Mouse (Mus musculus) neural tube, embryonic 14.5 days (tissue): ENCODE data around the gene Adamts2. TPM values are rescaled to one million over a fixed set of nuclear protein-coding genes. Genes with fewer than 3 reads are reported as not detected.
A peak's percentile ranks its signal among the peaks of the same experiment; 100 is the strongest.

Experiments
- ATAC-seq: fragments of 200-750 bp; cut with Nextera tagmentation; 2 replicates; pipeline ENCODE4 v1.8.0; 2017; ENCODE audit warnings: low read depth, mild to moderate bottlenecking, moderate TSS enrichment, moderate library complexity
- H3K27ac ChIP-seq: fragments of 300-500 bp; sonication (generic); 2 replicates; pipeline ENCODE4 v1.5.1; 2014; ENCODE audit warnings: low read depth, mild to moderate bottlenecking, control low read depth, low read length, moderate library complexity, mixed read lengths
- H3K27me3 ChIP-seq: fragments of 300-500 bp; sonication (generic); 2 replicates; pipeline ENCODE4 v1.6.1; 2014; ENCODE audit warnings: low read length; ENCODE audit not compliant: control insufficient read depth, insufficient read depth
- H3K36me3 ChIP-seq: fragments of 300-500 bp; sonication (generic); 2 replicates; pipeline ENCODE4 v1.6.1; 2014; ENCODE audit warnings: low read length, mixed read lengths; ENCODE audit not compliant: control insufficient read depth, insufficient read depth
- H3K4me1 ChIP-seq: fragments of 300-500 bp; sonication (generic); 2 replicates; pipeline ENCODE4 v1.6.1; 2014; ENCODE audit warnings: low read length; ENCODE audit not compliant: control insufficient read depth, insufficient read depth
- H3K4me2 ChIP-seq: fragments of 300-500 bp; sonication (generic); 2 replicates; pipeline ENCODE4 v1.6.1; 2014; ENCODE audit warnings: mild to moderate bottlenecking, low read depth, low read length, control low read depth
- H3K4me3 ChIP-seq: fragments of 300-500 bp; sonication (generic); 2 replicates; pipeline ENCODE4 v1.5.1; 2014; ENCODE audit warnings: low read depth, low read length, control low read depth, mixed read lengths
- H3K9ac ChIP-seq: fragments of 300-500 bp; sonication (generic); replicated peaks from 2 replicates; pipeline ENCODE4 v1.6.1; 2014; ENCODE audit warnings: low read depth, mild to moderate bottlenecking, control low read depth, low read length, mixed read lengths
- H3K9me3 ChIP-seq: fragments of 300-500 bp; sonication (generic); 2 replicates; pipeline ENCODE4 v1.6.1; 2016; ENCODE audit warnings: low read length; ENCODE audit not compliant: control insufficient read depth
- WGBS: fragments of 180-500 bp; shearing (Covaris S2); extraction: QIAGEN DNeasy Blood & Tissue Kit; methylation state at CpG from one replicate; pipeline ENCODE4 v1.1.7; 2014; 5-methylcytosine and 5-hydroxymethylcytosine counted together
- polyA plus RNA-seq: library from polyadenylated mRNA; unstranded; fragments of >200 nt; fragmentation: Nextera tagmentation; extraction: Ambion mirVana; gene quantifications from 2 replicates; pipeline ENCODE4 v1.2.1, GENCODE M21; 2014

Adamts2 gene
- polyA plus RNA-seq, 1 experiment from 2014 or later = 2.4 TPM

DNA sequence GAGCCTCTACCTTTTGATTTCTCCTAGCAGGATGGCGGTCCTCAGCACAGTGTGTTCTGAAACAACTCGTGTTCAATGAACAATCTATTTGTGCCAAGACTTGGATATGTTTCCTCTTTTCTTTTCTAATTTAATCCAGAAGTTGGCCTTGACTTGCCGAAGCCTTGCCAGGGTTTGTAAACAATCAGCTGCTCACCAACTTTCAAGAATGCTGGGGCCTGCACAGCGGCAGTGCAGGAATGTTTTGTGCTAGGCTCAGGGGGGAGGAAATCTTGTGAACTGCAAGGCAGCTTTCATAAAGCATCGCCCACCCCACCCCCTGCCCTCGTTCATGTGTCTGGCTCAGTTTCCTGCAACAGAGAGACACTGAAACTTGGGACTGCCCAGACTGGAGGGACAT, 143.1 kb downstream of the Adamts2 start:
- WGBS = 74% methylated on average over 6 of the region's 6 CpGs
- H3K9me3 ChIP-seq = no peaks in the 10 kb centered on the region
- no peaks in the 10 kb centered on the region for H3K4me1 ChIP-seq
- no peaks in the 10 kb centered on the region for H3K27me3 ChIP-seq
- H3K4me2 ChIP-seq = no peak overlapping the region
- H3K4me3 ChIP-seq = no peak overlapping the region
- ATAC-seq = no peak
- H3K36me3 ChIP-seq = no peaks in the 10 kb centered on the region
- H3K9ac ChIP-seq = no peak overlapping the region
- no peak overlapping the region for H3K27ac ChIP-seq

DNA sequence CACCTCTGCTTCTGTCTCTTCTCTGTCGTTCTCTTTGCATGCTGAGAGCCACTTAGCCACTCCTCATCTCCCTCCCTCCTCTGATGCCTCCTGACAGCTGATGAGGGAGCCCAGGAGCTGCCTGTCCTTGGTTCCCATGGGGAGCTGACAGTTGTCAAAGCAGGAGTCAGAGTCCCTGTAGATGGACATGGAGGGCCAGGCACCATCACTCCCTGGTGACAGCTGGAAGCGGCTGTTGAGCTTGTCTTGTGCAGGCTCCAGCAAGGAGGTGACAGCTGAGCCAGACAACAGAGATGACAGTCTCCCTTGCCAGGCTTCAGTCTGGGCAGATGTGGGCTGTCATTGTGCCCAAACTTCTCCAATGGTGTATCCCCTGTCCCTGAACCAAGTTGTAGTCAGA, 144.6 kb downstream of the Adamts2 start:
- no peak overlapping the region for H3K9ac ChIP-seq
- no peak overlapping the region for H3K27ac ChIP-seq
- no peak overlapping the region for H3K4me3 ChIP-seq
- no peaks in the 10 kb centered on the region for H3K4me1 ChIP-seq
- no peaks in the 10 kb centered on the region for H3K27me3 ChIP-seq
- no peaks in the 10 kb centered on the region for H3K36me3 ChIP-seq
- H3K9me3 ChIP-seq = no peaks in the 10 kb centered on the region
- WGBS = 58% methylated on average over 2 of the region's 2 CpGs
- H3K4me2 ChIP-seq = no peak overlapping the region
- ATAC-seq = no peak

DNA sequence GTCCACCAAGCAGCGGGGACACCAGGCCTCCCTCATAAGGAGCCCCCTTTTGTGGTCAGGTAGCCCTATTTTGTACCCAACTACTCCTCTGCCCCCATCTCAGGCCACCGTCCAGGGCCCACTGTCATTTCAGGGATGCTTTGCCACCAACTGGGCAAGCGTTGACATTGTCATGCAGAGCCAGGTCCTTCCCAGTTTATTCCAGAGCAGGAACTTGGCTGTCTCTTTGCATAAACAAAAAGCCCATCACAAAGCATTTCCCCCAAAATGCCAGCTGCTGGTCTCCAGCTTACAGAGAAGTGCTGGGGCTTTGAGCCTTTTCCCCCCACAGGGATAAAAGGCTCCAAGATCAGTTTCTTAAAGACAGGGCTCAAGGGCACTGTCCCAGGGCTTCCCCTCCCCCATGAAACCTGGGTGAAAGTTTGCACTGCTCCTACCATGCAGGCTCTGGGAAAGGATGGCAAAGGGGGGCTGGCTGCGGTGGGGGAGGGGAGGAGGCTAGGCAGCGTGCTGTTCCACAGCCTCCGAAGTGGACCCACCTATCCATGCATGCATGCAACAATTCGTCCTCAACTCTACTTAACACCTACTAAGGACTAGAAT, 149.2 kb downstream of the Adamts2 start:
- WGBS = 37% methylated on average over 7 of the region's 7 CpGs
- Histone ChIP-seq H3K27ac (no peak overlapping the region), H3K9ac (no peak overlapping the region), H3K4me3 (no peak overlapping the region), H3K9me3 (no peaks in the 10 kb centered on the region), H3K4me1 (no peaks in the 10 kb centered on the region), H3K27me3 (no peaks in the 10 kb centered on the region), H3K4me2 (no peak overlapping the region), H3K36me3 (no peaks in the 10 kb centered on the region)
- no peak for ATAC-seq

DNA sequence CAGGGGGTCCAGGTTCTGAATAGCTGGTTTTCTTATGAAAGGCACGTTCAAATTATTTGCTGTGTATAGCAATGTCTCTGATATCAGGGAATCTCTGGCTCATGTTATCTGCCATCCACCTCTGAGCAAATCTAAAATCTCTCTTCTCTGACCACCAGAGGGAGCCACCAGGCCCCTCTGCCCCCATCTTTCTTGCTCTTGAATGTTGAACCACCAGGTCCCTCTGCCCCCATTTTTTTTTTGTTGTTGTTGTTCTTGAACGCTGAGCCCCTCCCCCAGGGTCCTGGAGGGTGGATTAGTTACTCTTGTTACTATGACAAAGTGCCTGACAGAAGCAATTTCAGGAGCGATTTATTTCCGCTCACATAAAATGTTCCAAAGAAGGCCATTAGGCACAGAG, 155.9 kb downstream of the Adamts2 start:
- Histone ChIP-seq H3K27ac (no peak overlapping the region), H3K4me1 (no peaks in the 10 kb centered on the region), H3K36me3 (no peaks in the 10 kb centered on the region), H3K27me3 (no peaks in the 10 kb centered on the region), H3K4me3 (no peak overlapping the region), H3K9ac (no peak overlapping the region), H3K9me3 (no peaks in the 10 kb centered on the region), H3K4me2 (no peak overlapping the region)
- WGBS = 51% methylated on average over 4 of the region's 4 CpGs
- no peak for ATAC-seq

DNA sequence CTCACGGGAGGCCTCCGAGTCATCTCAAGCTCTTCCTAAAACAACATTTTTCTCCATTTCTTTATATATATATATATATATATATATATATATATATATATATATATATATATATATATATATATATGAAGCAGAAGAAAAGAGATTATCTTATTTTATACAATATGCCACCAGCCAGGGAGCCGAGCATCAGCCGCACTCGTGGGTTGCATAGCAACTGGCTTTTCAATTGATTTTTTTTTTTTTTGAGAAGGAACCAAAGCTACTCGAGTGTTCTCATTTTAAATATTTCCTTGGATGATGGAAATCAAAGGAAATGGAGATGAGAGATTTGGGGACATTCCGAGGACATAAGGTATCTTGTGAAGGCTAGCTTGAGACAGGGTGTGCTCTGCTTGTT, 164.6 kb downstream of the Adamts2 start:
- ATAC-seq = no peak
- H3K36me3 ChIP-seq = no peaks in the 10 kb centered on the region
- no peaks in the 10 kb centered on the region for H3K4me1 ChIP-seq
- H3K27me3 ChIP-seq = no peaks in the 10 kb centered on the region
- no peak overlapping the region for H3K4me3 ChIP-seq
- H3K9ac ChIP-seq = no peak overlapping the region
- H3K4me2 ChIP-seq = no peak overlapping the region
- H3K9me3 ChIP-seq = no peaks in the 10 kb centered on the region
- 86% methylated on average over 7 of the region's 7 CpGs for WGBS
- H3K27ac ChIP-seq = no peak overlapping the region

DNA sequence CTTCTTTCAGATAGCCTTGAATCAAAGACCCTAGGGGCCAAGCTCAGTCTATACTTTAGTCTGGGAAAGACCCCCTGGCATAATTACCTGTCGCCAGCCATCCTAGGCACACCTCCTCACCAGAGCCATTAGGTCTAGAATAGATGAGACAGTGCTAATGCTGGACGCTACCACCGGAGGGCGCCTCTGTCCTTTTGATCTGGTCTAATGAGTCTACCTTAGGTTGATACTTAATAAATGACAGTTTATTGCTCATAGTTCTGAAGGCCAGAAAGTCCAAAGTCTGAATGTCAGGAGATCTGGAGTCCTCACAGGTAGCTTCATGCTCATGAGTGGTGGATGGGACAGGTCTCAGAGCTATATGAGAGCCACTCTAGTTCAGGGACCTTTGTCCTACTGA, 165.2 kb downstream of the Adamts2 start:
- H3K4me3 ChIP-seq = no peak overlapping the region
- ATAC-seq = no peak
- H3K27ac ChIP-seq = no peak overlapping the region
- WGBS = 28% methylated on average over 4 of the region's 4 CpGs
- no peaks in the 10 kb centered on the region for H3K27me3 ChIP-seq
- no peaks in the 10 kb centered on the region for H3K36me3 ChIP-seq
- no peak overlapping the region for H3K9ac ChIP-seq
- H3K4me1 ChIP-seq = no peaks in the 10 kb centered on the region
- H3K4me2 ChIP-seq = no peak overlapping the region
- H3K9me3 ChIP-seq = no peaks in the 10 kb centered on the region

DNA sequence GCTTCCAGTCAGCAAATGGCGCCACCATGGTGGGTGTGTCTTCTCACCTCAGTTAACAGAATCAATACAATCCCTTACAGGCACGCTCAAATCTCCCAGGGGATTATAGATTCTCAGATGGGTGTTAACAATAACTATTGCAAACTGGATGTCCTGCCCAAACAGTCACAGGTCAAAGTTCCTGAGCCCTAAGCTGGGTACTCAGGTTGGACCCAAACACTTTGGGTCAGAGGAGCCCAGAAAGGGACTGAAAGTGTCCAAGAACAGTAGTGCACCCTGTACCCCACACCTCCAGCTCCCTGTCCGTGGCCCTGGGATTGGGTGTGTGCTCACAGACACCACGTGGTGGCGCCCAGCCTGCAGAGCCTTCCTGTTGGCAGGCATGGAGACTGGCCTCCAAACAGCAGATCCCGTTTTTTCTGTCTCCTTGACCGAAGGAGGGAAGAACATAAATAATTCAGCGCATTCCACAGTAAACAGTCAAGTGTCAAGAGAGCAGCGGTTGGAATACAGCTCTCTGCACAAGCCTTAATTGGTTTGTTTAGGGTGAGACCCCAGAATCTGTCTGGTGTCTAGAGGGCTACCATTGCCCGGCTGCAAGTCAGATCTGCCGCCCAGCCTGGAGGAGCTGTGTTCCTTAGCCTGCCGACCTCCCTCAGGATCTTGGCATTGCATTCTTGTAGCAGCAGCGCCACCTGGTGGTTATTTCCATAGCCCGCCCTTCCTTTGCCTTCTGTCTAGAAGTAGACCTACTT, 167.3 kb downstream of the Adamts2 start:
- ATAC-seq = peak; percentile 91
- 13% methylated on average over 14 of the region's 14 CpGs for WGBS
- Histone ChIP-seq H3K27me3 (no peaks in the 10 kb centered on the region), H3K9ac (no peak overlapping the region), H3K4me1 (no peaks in the 10 kb centered on the region), H3K4me2 (peak overlapping the region; percentile 42), H3K9me3 (no peaks in the 10 kb centered on the region), H3K36me3 (no peaks in the 10 kb centered on the region), H3K27ac (no peak overlapping the region), H3K4me3 (0 out of 2 replicates have a peak overlapping the region, but pooled peaks have one; percentile 6)

DNA sequence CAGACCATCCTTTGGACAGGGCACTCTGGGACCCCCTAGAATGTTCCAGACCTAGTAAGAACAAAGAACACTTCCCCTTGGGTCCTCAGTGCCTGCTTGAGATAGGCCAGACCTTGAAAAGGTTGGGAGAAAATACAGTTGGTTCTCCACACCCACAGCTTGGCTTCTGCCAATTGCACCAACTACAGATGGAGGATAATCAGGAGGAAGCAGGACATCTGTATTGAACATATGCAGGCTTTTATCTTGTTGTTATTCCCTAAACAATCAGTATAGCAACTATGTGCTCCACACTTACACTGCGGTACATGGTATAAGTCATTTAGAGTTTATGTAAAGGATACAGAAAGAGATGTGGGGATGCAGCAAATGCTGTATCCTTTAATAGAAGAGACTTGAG, 169.1 kb downstream of the Adamts2 start:
- H3K9ac ChIP-seq = no peak overlapping the region
- no peak overlapping the region for H3K4me2 ChIP-seq
- no peak overlapping the region for H3K27ac ChIP-seq
- H3K9me3 ChIP-seq = no peaks in the 10 kb centered on the region
- no peaks in the 10 kb centered on the region for H3K27me3 ChIP-seq
- no peaks in the 10 kb centered on the region for H3K36me3 ChIP-seq
- WGBS = 92% methylated on average over 1 of the region's 1 CpGs
- no peak for ATAC-seq
- H3K4me3 ChIP-seq = no peak overlapping the region
- no peaks in the 10 kb centered on the region for H3K4me1 ChIP-seq

DNA sequence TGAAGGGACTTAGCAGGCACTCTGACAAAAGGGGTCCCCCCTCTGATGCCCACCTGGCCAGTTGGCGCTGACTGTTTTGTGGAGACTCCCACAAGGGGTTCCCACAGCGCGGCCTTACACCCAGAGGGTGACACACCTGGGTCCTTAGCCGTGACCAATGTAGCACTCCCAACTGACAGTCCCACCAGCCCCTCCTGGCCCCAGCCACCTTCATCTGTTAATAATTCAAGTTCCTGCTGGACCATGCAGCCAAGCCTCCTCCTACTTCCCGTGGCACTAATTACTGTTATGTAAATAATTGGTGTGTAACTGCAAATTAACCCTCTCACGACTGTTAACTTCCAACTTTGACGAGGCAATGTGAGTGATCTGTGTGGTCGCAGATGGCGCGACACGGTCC, 195.8 kb downstream of the Adamts2 start:
- Histone ChIP-seq H3K27ac (no peak overlapping the region), H3K36me3 (no peaks in the 10 kb centered on the region), H3K9ac (no peak overlapping the region), H3K4me2 (no peak overlapping the region), H3K27me3 (no peaks in the 10 kb centered on the region), H3K9me3 (no peaks in the 10 kb centered on the region), H3K4me3 (no peak overlapping the region), H3K4me1 (no peaks in the 10 kb centered on the region)
- no peak for ATAC-seq
- 67% methylated on average over 11 of the region's 11 CpGs for WGBS
